Mouse (Mus musculus) limb, embryonic 13.5 days (tissue): ENCODE measurements around the gene Anapc16. TPM values are rescaled to one million over a fixed set of nuclear protein-coding genes. Genes with fewer than 3 reads are reported as not detected.

Source experiments
- ATAC-seq: fragments of 200-750 bp; cut with Nextera tagmentation; 2 replicates; pipeline ENCODE4 v1.8.0; 2017; ENCODE audit warnings: low read depth, moderate number of reproducible peaks, moderate TSS enrichment; ENCODE audit not compliant: low FRiP score
- H3K27ac ChIP-seq: fragments of 300-500 bp; sonication (generic); 2 replicates; pipeline ENCODE4 v1.5.1; 2015; ENCODE audit warnings: inconsistent platforms, mild to moderate bottlenecking, moderate library complexity
- H3K27me3 ChIP-seq: fragments of 300-500 bp; sonication (generic); 2 replicates; pipeline ENCODE4 v1.6.1; 2015; ENCODE audit warnings: mild to moderate bottlenecking, inconsistent platforms
- H3K36me3 ChIP-seq: fragments of 300-500 bp; sonication (generic); 2 replicates; pipeline ENCODE4 v1.6.1; 2015; ENCODE audit warnings: inconsistent platforms, mild to moderate bottlenecking, moderate library complexity
- H3K4me1 ChIP-seq: fragments of 300-500 bp; sonication (generic); 2 replicates; pipeline ENCODE4 v1.6.1; 2015; ENCODE audit warnings: inconsistent platforms
- H3K4me2 ChIP-seq: fragments of 300-500 bp; sonication (generic); replicated peaks from 2 replicates; pipeline ENCODE4 v1.6.1; 2015; ENCODE audit warnings: inconsistent platforms, mild to moderate bottlenecking, moderate library complexity
- H3K4me3 ChIP-seq: fragments of 300-500 bp; sonication (generic); 2 replicates; pipeline ENCODE4 v1.5.1; 2015; ENCODE audit warnings: moderate library complexity, mild to moderate bottlenecking, inconsistent platforms
- H3K9ac ChIP-seq: fragments of 300-500 bp; sonication (generic); 2 replicates; pipeline ENCODE4 v1.6.1; 2015; ENCODE audit warnings: mild to moderate bottlenecking, inconsistent platforms
- H3K9me3 ChIP-seq: fragments of 300-500 bp; sonication (generic); 2 replicates; pipeline ENCODE4 v1.6.1; 2016; ENCODE audit warnings: inconsistent platforms
- WGBS: fragments of 180-500 bp; shearing (Covaris S2); methylation state at CpG from one replicate; pipeline ENCODE4 v1.1.7; 2015; 5-methylcytosine and 5-hydroxymethylcytosine counted together
- polyA plus RNA-seq: library from polyadenylated mRNA; unstranded; fragments of >200 nt; fragmentation: Nextera tagmentation; extraction: Ambion mirVana; gene quantifications from 2 replicates; pipeline ENCODE4 v1.2.1, GENCODE M21; 2015

The Anapc16 gene
- polyA plus RNA-seq, 1 experiment from 2014 or later, result 128 TPM

- Histone ChIP-seq H3K4me1 (peaks cover 29% of the 10 kb centered on the region), H3K27ac (peak overlapping the region; percentile 73), H3K9ac (peak overlapping the region; percentile 56), H3K9me3 (no peaks in the 10 kb centered on the region), H3K4me2 (peak overlapping the region; percentile 66), H3K4me3 (peak overlapping the region; percentile 33), H3K27me3 (no peaks in the 10 kb centered on the region), H3K36me3 (no peaks in the 10 kb centered on the region)
- WGBS, result 37% methylated on average over 13 of the region's 13 CpGs
- ATAC-seq, result peak; percentile 42
Observed at GRCm38 (mm10) chr10:59943421-59943989, 59.4 kb downstream of the Anapc16 start.

- peak overlapping the region; percentile 73 for H3K27ac ChIP-seq
- WGBS, result 3% methylated on average over 16 of the region's 16 CpGs
- H3K4me1 ChIP-seq, result peaks cover 24% of the 10 kb centered on the region
- no peaks in the 10 kb centered on the region for H3K9me3 ChIP-seq
- ATAC-seq, result peak; percentile 75
- peak overlapping the region; percentile 33 for H3K4me3 ChIP-seq
- H3K4me2 ChIP-seq, result peak overlapping the region; percentile 66
- H3K9ac ChIP-seq, result peak overlapping the region; percentile 56
- no peaks in the 10 kb centered on the region for H3K36me3 ChIP-seq
- no peaks in the 10 kb centered on the region for H3K27me3 ChIP-seq
Observed at GRCm38 (mm10) chr10:59942847-59943420, 60.0 kb downstream of the Anapc16 start.

- peak overlapping the region; percentile 33 for H3K4me3 ChIP-seq
- WGBS, result 44% methylated on average over 21 of the region's 21 CpGs
- H3K9ac ChIP-seq, result peak overlapping the region; percentile 56
- H3K4me2 ChIP-seq, result peak overlapping the region; percentile 66
- peaks cover 22% of the 10 kb centered on the region for H3K4me1 ChIP-seq
- H3K36me3 ChIP-seq, result no peaks in the 10 kb centered on the region
- peak overlapping the region; percentile 73 for H3K27ac ChIP-seq
- no peaks in the 10 kb centered on the region for H3K27me3 ChIP-seq
- no peak; the same call in 1 of the 2 replicates for ATAC-seq
- H3K9me3 ChIP-seq, result no peaks in the 10 kb centered on the region
Observed at GRCm38 (mm10) chr10:59942281-59942846, 60.6 kb downstream of the Anapc16 start.

- Histone ChIP-seq H3K9ac (no peak overlapping the region), H3K9me3 (no peaks in the 10 kb centered on the region), H3K4me2 (no peak overlapping the region), H3K4me3 (no peak overlapping the region), H3K27ac (no peak overlapping the region), H3K36me3 (no peaks in the 10 kb centered on the region), H3K27me3 (no peaks in the 10 kb centered on the region), H3K4me1 (peaks cover 28% of the 10 kb centered on the region)
- 48% methylated on average over 1 of the region's 1 CpGs for WGBS
- ATAC-seq, result no peak
Observed at GRCm38 (mm10) chr10:59939081-59939480, 63.9 kb downstream of the Anapc16 start.

- peaks cover 25% of the 10 kb centered on the region for H3K4me1 ChIP-seq
- ATAC-seq, result no peak
- H3K4me2 ChIP-seq, result no peak overlapping the region
- H3K36me3 ChIP-seq, result no peaks in the 10 kb centered on the region
- H3K27me3 ChIP-seq, result no peaks in the 10 kb centered on the region
- H3K9me3 ChIP-seq, result no peaks in the 10 kb centered on the region
- H3K4me3 ChIP-seq, result no peak overlapping the region
- 78% methylated on average over 5 of the region's 5 CpGs for WGBS
- no peak overlapping the region for H3K9ac ChIP-seq
- H3K27ac ChIP-seq, result no peak overlapping the region
Observed at GRCm38 (mm10) chr10:59938662-59939061, 64.3 kb downstream of the Anapc16 start.

Other genes starting within 250 kb of the Anapc16 start
- 19.3 and 20.1 TPM in 2 replicates for gene Dnajb12, start 123.6 kb downstream of the Anapc16 start, polyA plus RNA-seq
- gene Ddit4, start 51.3 kb downstream of the Anapc16 start, polyA plus RNA-seq, result 75.9 and 77.0 TPM in 2 replicates
- gene Ascc1, start 330 bp downstream of the Anapc16 start, polyA plus RNA-seq, result 44.9 and 46.0 TPM in 2 replicates
- gene Spock2, start 103.1 kb upstream of the Anapc16 start, polyA plus RNA-seq, result 6.1 and 7.2 TPM in 2 replicates
- gene Chst3, start 216.1 kb upstream of the Anapc16 start, polyA plus RNA-seq, result 3.1 and 3.7 TPM in 2 replicates